Mouse (Mus musculus) olfactory bulb, adult 2 months (tissue): ENCODE results near the gene Sema3a. TPM values are rescaled to one million over a fixed set of nuclear protein-coding genes. Genes with fewer than 3 reads are reported as not detected.

ENCODE experiments used
- H3K27ac ChIP-seq: fragments of 200-500 bp; 2 replicates; pipeline ENCODE4 v1.5.1; 2012; ENCODE audit warnings: low read depth, low read length; ENCODE audit not compliant: insufficient read depth
- H3K4me1 ChIP-seq: fragments of 200-500 bp; 2 replicates; pipeline ENCODE4 v1.6.1; 2012; ENCODE audit warnings: low read length; ENCODE audit not compliant: control insufficient read depth, insufficient read depth
- H3K4me3 ChIP-seq: fragments of 200-500 bp; 2 replicates; pipeline ENCODE4 v1.5.1; 2012; ENCODE audit warnings: mild to moderate bottlenecking, low read depth, low read length, moderate library complexity; ENCODE audit not compliant: insufficient read depth
- CTCF ChIP-seq: fragments of 200-500 bp; IDR thresholded peaks from 2 replicates; pipeline ENCODE4 v1.5.1; 2012; ENCODE audit warnings: low read depth, mild to moderate bottlenecking, low read length, moderate library complexity; ENCODE audit not compliant: insufficient read depth
- POLR2A ChIP-seq: fragments of 200-500 bp; IDR thresholded peaks from 2 replicates; pipeline ENCODE4 v1.6.1; 2012; ENCODE audit warnings: mild to moderate bottlenecking, low read depth, low read length, moderate library complexity; ENCODE audit not compliant: insufficient read depth
- WGBS: fragments of 180-500 bp; shearing (Covaris S2); methylation state at CpG from one replicate; pipeline ENCODE4 v1.1.7; 2018; 5-methylcytosine and 5-hydroxymethylcytosine counted together
- polyA plus RNA-seq: library from polyadenylated mRNA; stranded (reverse); fragments of >200 nt; gene quantifications from 2 replicates; pipeline ENCODE4 v1.2.4, GENCODE M21; 2012; ENCODE audit warnings: low replicate concordance; ENCODE audit not compliant: missing spikeins, insufficient read depth, insufficient read length

The Sema3a gene
- not detected in 2 replicates for polyA plus RNA-seq

- TF ChIP-seq CTCF, result no peak
- TF ChIP-seq POLR2A, result no peak
- 44% methylated on average over 13 of the region's 13 CpGs for WGBS
- no peaks in the 10 kb centered on the region for H3K4me1 ChIP-seq
- H3K27ac ChIP-seq, result no peak within 1 kb of the TSS
- H3K4me3 ChIP-seq, result no peak within 1 kb of the TSS
Measured at GRCm38 (mm10) chr5:13125241-13125692, at the start of gene Sema3a. Gene Sema3a, plus strand, starts transcription at chr5:13125414.

- Histone ChIP-seq H3K4me3 (no peak overlapping the region), H3K27ac (no peak overlapping the region), H3K4me1 (no peaks in the 10 kb centered on the region)
- TF ChIP-seq POLR2A (no peak), CTCF (no peak)
- 86% methylated on average over 6 of the region's 6 CpGs for WGBS
Measured at GRCm38 (mm10) chr5:13084777-13085439, 40.3 kb upstream of the Sema3a start.

- TF ChIP-seq POLR2A, result no peak
- TF ChIP-seq CTCF, result no peak
- H3K27ac ChIP-seq, result no peak overlapping the region
- WGBS, result 100% methylated on average over 1 of the region's 1 CpGs
- H3K4me1 ChIP-seq, result no peaks in the 10 kb centered on the region
- no peak overlapping the region for H3K4me3 ChIP-seq
Measured at GRCm38 (mm10) chr5:13090431-13090830, 34.8 kb upstream of the Sema3a start.

GRCm38 (mm10) chr5:13109522-13109921 is 15.7 kb upstream of the Sema3a start:
- H3K4me3 ChIP-seq, result no peak overlapping the region
- 80% methylated on average over 2 of the region's 2 CpGs for WGBS
- H3K4me1 ChIP-seq, result no peaks in the 10 kb centered on the region
- TF ChIP-seq POLR2A (no peak), CTCF (no peak)
- no peak overlapping the region for H3K27ac ChIP-seq

- Histone ChIP-seq H3K4me1 (no peaks in the 10 kb centered on the region), H3K27ac (no peak overlapping the region), H3K4me3 (no peak overlapping the region)
- no peak for TF ChIP-seq POLR2A
- WGBS, result 63% methylated on average over 8 of the region's 8 CpGs
Measured at GRCm38 (mm10) chr5:13117236-13117635, 8.0 kb upstream of the Sema3a start.

GRCm38 (mm10) chr5:13125757-13126156 is 543 bp downstream of the Sema3a start:
- H3K4me1 ChIP-seq, result no peaks in the 10 kb centered on the region
- no peak overlapping the region for H3K27ac ChIP-seq
- TF ChIP-seq CTCF, result no peak
- no peak for TF ChIP-seq POLR2A
- WGBS, result 59% methylated on average over 9 of the region's 9 CpGs
- no peak overlapping the region for H3K4me3 ChIP-seq

GRCm38 (mm10) chr5:13126196-13126595 is 982 bp downstream of the Sema3a start:
- 86% methylated on average over 4 of the region's 4 CpGs for whole genome bisulfite sequencing

GRCm38 (mm10) chr5:13127121-13127520 is 1.9 kb downstream of the Sema3a start:
- no peak overlapping the region for H3K4me3 ChIP-seq
- TF ChIP-seq POLR2A (no peak), CTCF (no peak)
- H3K27ac ChIP-seq, result no peak overlapping the region
- H3K4me1 ChIP-seq, result no peaks in the 10 kb centered on the region
- 87% methylated on average over 3 of the region's 3 CpGs for WGBS

More at GRCm38 (mm10) chr5:13126196-13126595, 982 bp downstream of the Sema3a start:
- Histone ChIP-seq H3K4me1 (no peaks in the 10 kb centered on the region), H3K27ac (no peak overlapping the region), H3K4me3 (no peak overlapping the region)
- TF ChIP-seq CTCF, result no peak
- TF ChIP-seq POLR2A, result no peak

GRCm38 (mm10) chr5:13144733-13145457 is 19.7 kb downstream of the Sema3a start:
- Histone ChIP-seq H3K27ac (no peak overlapping the region), H3K4me1 (no peaks in the 10 kb centered on the region), H3K4me3 (no peak overlapping the region)
- 73% methylated on average over 7 of the region's 7 CpGs for WGBS
- TF ChIP-seq POLR2A (no peak), CTCF (no peak)

GRCm38 (mm10) chr5:13149909-13150308 is 24.7 kb downstream of the Sema3a start:
- Histone ChIP-seq H3K27ac (no peak overlapping the region), H3K4me3 (no peak overlapping the region), H3K4me1 (no peaks in the 10 kb centered on the region)
- 69% methylated on average over 5 of the region's 5 CpGs for WGBS
- TF ChIP-seq POLR2A, result no peak
